Mouse (Mus musculus) liver, adult 2 months (tissue): Measurements from ENCODE around the gene Elovl5.

Source experiments
- CTCF ChIP-seq: fragments of 200-500 bp; IDR thresholded peaks from 2 replicates; pipeline ENCODE4 v1.5.1; 2011; ENCODE audit warnings: low read depth, low read length, control low read depth
- POLR2A ChIP-seq: fragments of 200-500 bp; IDR thresholded peaks from 2 replicates; pipeline ENCODE4 v1.6.1; 2011; ENCODE audit warnings: low read length, control low read depth; ENCODE audit not compliant: insufficient read depth; ENCODE audit errors: extremely low read depth

DNA sequence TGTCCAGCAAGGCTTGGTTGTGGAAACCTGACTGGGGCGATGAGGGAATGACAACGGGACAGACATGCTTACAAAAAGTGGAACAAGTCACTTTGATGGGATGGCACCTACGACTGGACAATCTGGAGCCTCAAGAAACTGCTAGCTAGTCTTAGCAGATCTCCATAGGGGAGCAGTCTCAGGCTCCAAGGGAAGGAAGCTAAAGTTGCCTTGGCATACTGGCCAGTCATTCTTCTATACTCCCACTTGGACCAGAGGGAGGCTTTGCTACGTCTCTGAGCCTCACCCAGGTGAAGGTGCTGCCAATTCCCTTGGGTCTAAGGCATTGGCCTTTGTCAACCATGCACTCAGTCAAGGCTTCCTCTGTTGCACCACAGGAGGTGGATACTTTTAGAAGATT, 2.5 kb upstream of the Elovl5 start:
- TF ChIP-seq CTCF (no peak), POLR2A (no peak)
